Mouse (Mus musculus) kidney, embryonic 16.5 days (tissue): ENCODE data around the gene A930004D18Rik. TPM values are rescaled to one million over a fixed set of nuclear protein-coding genes. Genes with fewer than 3 reads are reported as not detected.

Source experiments
- ATAC-seq: fragments of 200-750 bp; cut with Nextera tagmentation; 2 replicates; pipeline ENCODE4 v1.8.0; 2017; ENCODE audit warnings: moderate TSS enrichment; ENCODE audit not compliant: low FRiP score, low TSS enrichment
- H3K27ac ChIP-seq: fragments of 300-500 bp; sonication (generic); 2 replicates; pipeline ENCODE4 v1.5.1; 2014; ENCODE audit warnings: low read length
- H3K27me3 ChIP-seq: fragments of 300-500 bp; sonication (generic); 2 replicates; pipeline ENCODE4 v1.6.1; 2014; ENCODE audit warnings: low read length, control low read depth, mixed read lengths; ENCODE audit not compliant: insufficient read depth
- H3K36me3 ChIP-seq: fragments of 300-500 bp; sonication (generic); 2 replicates; pipeline ENCODE4 v1.6.1; 2014; ENCODE audit warnings: low read length, control low read depth, mixed read lengths; ENCODE audit not compliant: insufficient read depth
- H3K4me1 ChIP-seq: fragments of 300-500 bp; sonication (generic); 2 replicates; pipeline ENCODE4 v1.6.1; 2014; ENCODE audit warnings: low read length, control low read depth, mixed read lengths; ENCODE audit not compliant: insufficient read depth
- H3K4me2 ChIP-seq: fragments of 300-500 bp; sonication (generic); replicated peaks from 2 replicates; pipeline ENCODE4 v1.6.1; 2014; ENCODE audit warnings: low read depth, low read length
- H3K4me3 ChIP-seq: fragments of 300-500 bp; sonication (generic); 2 replicates; pipeline ENCODE4 v1.5.1; 2014; ENCODE audit warnings: mild to moderate bottlenecking, low read length
- H3K9ac ChIP-seq: fragments of 300-500 bp; sonication (generic); replicated peaks from 2 replicates; pipeline ENCODE4 v1.6.1; 2014; ENCODE audit warnings: low read length
- H3K9me3 ChIP-seq: fragments of 300-500 bp; sonication (generic); 2 replicates; pipeline ENCODE4 v1.6.1; 2016; ENCODE audit warnings: low read length, control low read depth
- WGBS: fragments of 180-500 bp; shearing (Covaris S2); extraction: QIAGEN DNeasy Blood & Tissue Kit; methylation state at CpG from one replicate; pipeline ENCODE4 v1.1.7; 2014; 5-methylcytosine and 5-hydroxymethylcytosine counted together
- polyA plus RNA-seq: library from polyadenylated mRNA; unstranded; fragments of >200 nt; fragmentation: Nextera tagmentation; extraction: Ambion mirVana; gene quantifications from 2 replicates; pipeline ENCODE4 v1.2.1, GENCODE M21; 2015

The A930004D18Rik gene
- polyA plus RNA-seq, 1 experiment from 2014 or later, result 14.1 TPM

DNA sequence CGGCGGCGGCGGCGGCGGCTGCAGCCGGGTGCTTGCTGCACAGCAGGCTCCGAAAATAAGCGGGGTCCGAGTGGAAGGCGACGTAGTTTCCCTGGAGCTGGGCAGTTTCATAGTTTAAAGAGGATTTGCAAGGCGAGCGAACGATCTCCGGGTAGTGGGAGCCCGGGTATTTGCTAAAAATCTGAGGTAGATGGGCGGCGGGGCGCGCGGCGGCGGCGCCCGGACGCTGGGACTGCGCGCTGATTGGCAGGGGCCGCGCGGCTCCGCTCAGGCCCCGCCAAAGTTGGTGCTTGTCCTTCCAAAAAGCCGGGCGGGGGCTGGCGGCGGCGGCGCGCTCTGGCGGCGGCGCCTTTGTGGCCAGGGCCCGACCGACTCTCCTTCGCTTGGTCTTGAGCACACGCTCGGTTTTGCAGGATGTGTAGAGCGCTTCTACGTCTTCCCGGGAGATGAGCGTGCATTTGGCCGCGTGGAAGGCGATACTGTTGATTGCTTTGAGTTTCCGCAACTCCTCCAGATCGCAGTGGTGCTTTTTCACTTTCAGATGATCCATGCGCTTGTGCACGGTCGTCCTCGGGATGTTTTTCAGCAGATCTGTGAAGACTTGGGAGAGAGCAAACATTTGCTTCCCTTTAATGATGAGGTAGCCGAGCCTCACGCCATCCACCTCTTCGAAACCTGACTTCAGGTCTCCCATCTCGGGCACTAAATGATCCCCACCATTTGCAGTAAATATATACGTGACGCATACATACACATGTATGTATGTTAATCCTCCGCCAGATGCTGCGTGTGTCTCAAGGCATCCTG lies 10.3 kb upstream of the A930004D18Rik start:
- peak overlapping the region; percentile 100 for H3K27ac ChIP-seq
- H3K4me3 ChIP-seq, result peak overlapping the region; percentile 94
- peaks cover 47% of the 10 kb centered on the region for H3K4me1 ChIP-seq
- H3K9me3 ChIP-seq, result no peaks in the 10 kb centered on the region
- peak overlapping the region; percentile 99 for H3K9ac ChIP-seq
- no peaks in the 10 kb centered on the region for H3K36me3 ChIP-seq
- peak overlapping the region; percentile 73 for H3K4me2 ChIP-seq
- no peaks in the 10 kb centered on the region for H3K27me3 ChIP-seq
- peak; percentile 88 for ATAC-seq
- WGBS, result under 1% methylated on average over 69 of the region's 70 CpGs

DNA sequence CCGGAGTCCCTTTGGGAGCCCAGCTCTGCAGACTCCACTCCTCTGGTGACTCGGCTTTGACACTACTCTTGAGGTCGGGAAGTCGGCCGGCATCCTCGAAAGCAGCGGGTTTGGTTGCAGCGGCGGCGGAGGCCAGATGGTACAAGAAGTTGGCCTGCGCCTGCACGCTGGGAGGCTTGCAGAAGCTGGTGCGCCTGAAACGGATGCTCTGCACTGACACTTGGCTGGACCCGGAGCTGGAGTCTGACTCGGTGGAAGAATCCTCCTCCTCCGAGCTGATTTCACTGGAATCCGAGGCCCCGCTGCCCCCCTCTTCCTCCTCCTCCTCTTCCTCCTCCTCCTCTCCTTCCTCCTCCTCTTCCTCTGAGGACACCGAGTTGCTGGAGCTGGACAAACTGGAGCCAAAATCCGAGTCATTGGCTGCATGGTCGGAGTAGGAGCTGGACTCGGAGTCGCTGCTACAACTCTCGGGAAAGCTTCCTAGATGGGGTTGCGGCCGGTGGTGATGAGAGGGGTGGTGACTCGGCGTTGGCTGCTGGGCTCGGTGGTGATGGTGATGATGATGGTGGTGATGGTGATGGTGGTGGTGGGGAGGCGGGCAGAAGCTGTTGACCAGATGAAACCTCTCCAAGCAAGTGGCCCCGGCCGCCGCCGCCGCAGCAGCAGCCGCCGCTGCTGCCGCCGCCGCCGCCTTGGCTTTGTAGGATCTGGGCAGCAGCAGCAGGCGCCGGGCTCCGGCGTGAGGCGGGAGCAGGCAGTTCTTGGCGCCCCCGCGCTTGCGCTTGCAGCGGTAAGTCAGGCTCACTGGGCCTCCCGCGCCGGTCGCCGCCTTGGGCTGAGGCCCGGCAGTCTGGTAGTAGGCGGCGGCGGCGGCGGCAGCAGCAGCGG lies 9.5 kb upstream of the A930004D18Rik start:
- peak overlapping the region; percentile 100 for H3K27ac ChIP-seq
- H3K9me3 ChIP-seq, result no peaks in the 10 kb centered on the region
- H3K27me3 ChIP-seq, result no peaks in the 10 kb centered on the region
- peak overlapping the region; percentile 99 for H3K9ac ChIP-seq
- peaks cover 55% of the 10 kb centered on the region for H3K4me1 ChIP-seq
- H3K36me3 ChIP-seq, result no peaks in the 10 kb centered on the region
- peak overlapping the region; percentile 73 for H3K4me2 ChIP-seq
- under 1% methylated on average over 58 of the region's 64 CpGs for whole genome bisulfite sequencing
- peak; percentile 52 for ATAC-seq
- peak overlapping the region; percentile 94 for H3K4me3 ChIP-seq

DNA sequence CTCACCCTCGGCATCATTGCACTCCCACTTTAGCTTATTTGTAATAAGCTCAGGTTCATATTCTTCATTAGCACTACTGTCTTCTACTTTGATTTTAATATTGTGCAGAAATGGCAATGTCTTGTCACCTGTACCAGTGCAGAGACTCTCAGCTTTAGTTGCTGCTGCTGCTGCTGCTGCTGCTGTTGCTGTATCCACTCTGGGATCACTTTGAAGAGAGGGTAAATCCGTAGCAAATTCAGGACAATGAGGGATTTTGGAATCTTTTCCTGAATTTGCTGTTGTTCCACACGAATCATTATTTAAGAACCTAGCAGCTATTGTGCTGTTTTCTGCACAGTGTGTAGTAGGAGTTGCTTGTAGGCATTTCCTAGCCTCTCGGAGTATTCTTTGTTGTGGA lies 8.6 kb upstream of the A930004D18Rik start:
- Histone ChIP-seq H3K4me3 (peak overlapping the region; percentile 94), H3K4me2 (peak overlapping the region; percentile 73), H3K9ac (peak overlapping the region; percentile 99), H3K27me3 (no peaks in the 10 kb centered on the region), H3K27ac (peak overlapping the region; percentile 100), H3K36me3 (no peaks in the 10 kb centered on the region), H3K4me1 (peaks cover 60% of the 10 kb centered on the region), H3K9me3 (no peaks in the 10 kb centered on the region)
- 2% methylated on average over 4 of the region's 4 CpGs for WGBS
- ATAC-seq, result no peak

DNA sequence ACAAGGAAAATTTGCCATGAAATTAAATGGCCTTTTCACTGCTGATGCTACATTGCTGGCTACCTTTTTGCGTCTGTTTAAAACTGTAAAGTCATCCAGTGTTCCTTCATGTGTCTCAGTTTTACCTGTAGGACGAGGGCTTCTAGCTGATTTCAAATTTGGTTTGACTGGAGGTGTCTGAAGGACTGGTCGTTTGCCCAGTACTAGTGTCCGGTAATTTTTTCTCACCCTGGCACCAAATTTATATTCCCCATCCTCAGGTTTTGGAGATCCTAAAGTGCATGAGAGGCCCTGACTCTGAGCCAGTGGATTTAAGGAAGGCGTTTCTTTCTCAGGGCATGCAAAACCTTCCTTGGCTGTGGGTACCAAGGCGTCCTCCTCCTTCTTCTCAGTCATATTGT lies 8.2 kb upstream of the A930004D18Rik start:
- no peak for ATAC-seq
- H3K4me3 ChIP-seq, result peak overlapping the region; percentile 94
- no peaks in the 10 kb centered on the region for H3K36me3 ChIP-seq
- H3K9ac ChIP-seq, result peak overlapping the region; percentile 99
- peaks cover 60% of the 10 kb centered on the region for H3K4me1 ChIP-seq
- H3K27ac ChIP-seq, result peak overlapping the region; percentile 100
- H3K4me2 ChIP-seq, result peak overlapping the region; percentile 73
- H3K27me3 ChIP-seq, result no peaks in the 10 kb centered on the region
- H3K9me3 ChIP-seq, result no peaks in the 10 kb centered on the region
- 13% methylated on average over 6 of the region's 6 CpGs for WGBS

DNA sequence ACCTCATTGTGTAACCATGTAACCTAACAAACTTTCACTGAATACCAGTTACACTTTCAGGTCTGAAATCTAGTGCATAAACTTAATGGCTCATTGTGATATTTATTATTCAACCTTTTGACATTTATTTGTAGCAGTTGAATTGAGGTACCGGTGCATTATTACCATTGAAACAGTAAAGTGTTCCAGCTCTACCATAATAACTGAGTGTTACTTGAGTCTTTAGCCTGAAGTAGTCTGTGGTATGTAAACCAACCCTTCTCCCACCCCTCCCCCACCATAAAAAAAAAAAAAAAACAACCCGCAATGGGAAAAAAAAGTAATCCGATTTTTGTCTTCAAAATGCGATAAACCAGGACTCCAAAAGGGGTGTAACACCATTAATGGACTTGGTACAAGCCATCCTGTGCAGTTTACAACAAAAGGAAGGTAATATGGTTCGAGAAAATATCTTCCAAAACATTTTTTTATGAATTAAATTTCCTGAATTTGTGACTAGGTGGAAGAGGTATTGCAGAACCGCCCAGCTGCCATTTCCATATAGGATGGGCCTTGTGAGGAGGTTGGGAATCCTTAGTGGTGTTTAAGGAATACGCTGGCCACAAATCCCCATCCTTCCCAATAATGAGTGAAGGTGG lies 7.7 kb upstream of the A930004D18Rik start:
- Histone ChIP-seq H3K4me2 (peak overlapping the region; percentile 73), H3K27ac (peak overlapping the region; percentile 100; the same call in 1 of the 2 replicates), H3K4me1 (peaks cover 60% of the 10 kb centered on the region), H3K27me3 (no peaks in the 10 kb centered on the region), H3K4me3 (peak overlapping the region; percentile 94), H3K9me3 (no peaks in the 10 kb centered on the region), H3K9ac (peak overlapping the region; percentile 99), H3K36me3 (no peaks in the 10 kb centered on the region)
- 9% methylated on average over 7 of the region's 7 CpGs for WGBS
- no peak for ATAC-seq

DNA sequence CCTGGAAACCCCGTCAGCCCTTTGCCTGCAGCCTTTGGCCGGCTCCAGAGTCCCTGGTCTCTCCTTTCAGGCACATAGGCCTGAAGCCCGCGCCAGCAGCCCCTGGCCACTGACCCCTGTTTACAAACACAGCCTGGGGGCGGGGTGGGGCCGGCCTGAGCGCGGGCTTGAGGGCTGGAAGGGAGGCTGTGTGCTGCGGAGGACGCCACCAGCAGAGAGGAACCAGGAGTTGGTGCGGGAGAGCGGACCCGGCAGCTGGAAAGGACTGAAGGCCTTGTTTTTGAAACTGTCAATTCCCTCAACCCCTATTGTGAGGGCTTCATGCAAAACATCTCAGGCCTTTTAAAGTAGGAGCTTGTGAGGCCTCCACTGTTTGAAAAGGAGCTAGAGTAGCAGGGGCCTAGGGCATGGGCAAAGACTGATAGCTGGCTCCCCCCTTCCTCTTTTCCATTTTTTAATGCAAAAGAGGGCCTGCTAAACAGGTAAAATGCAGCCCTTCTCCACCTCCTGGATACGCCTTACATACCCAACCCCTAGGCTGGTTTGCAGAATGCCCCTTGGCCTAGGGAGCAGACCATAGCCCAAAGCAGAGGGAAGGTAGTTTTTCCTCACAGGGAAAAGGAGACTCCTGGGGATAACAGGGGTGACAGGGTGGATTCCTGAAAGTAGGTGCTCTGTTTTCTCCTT lies 3.8 kb upstream of the A930004D18Rik start:
- Histone ChIP-seq H3K9ac (peak overlapping the region; percentile 76), H3K4me2 (peak overlapping the region; percentile 53), H3K4me3 (peak overlapping the region; percentile 13), H3K4me1 (peaks cover 71% of the 10 kb centered on the region), H3K36me3 (no peaks in the 10 kb centered on the region), H3K27me3 (no peaks in the 10 kb centered on the region), H3K9me3 (no peaks in the 10 kb centered on the region), H3K27ac (peak overlapping the region; percentile 89)
- ATAC-seq, result peak; percentile 66
- 20% methylated on average over 14 of the region's 14 CpGs for WGBS

DNA sequence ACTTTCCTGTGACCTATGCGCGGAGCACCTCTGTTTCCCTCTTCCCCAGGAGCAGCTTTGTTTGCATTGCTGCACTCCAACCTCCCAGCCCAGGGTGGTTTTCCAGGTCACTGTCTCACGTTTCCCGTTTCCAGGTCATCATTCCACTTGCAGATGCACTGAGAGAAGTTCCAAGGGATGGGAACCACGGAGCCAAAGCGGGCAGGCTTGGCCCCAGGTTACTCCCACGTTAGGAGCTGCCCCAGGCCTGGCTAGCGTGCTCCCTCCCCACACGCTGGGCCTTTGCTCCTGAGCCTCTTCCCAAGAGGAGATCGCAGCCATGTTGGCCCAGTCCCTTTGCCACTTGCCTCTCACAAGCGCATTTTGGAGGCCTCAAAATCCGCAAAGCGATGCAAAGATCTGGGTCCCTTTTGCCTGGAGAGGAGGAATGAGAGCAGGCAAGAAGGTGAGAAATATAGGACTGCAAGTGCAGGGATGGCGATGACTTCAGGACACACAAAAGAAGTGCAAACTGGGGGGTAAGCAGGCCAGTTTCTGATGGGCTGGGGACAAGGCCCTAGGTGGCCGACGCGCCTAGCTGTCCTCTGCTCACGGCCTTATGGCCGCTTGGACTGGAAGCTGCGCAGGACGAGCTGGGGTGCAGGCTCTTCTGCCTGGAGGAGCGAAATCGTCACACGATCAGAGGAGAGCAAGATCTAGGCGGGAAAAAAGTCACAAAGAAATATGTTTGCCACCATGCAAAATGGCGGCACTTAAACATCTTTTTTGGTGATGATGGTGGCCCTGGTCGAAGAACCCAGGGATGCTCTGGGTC lies 3.0 kb upstream of the A930004D18Rik start:
- Histone ChIP-seq H3K27me3 (no peaks in the 10 kb centered on the region), H3K4me3 (peak overlapping the region; percentile 16), H3K9me3 (no peaks in the 10 kb centered on the region), H3K27ac (peak overlapping the region; percentile 89), H3K4me2 (peak overlapping the region; percentile 53), H3K36me3 (no peaks in the 10 kb centered on the region), H3K4me1 (peaks cover 63% of the 10 kb centered on the region), H3K9ac (peak overlapping the region; percentile 76)
- peak; percentile 82 for ATAC-seq
- WGBS, result 36% methylated on average over 27 of the region's 27 CpGs

DNA sequence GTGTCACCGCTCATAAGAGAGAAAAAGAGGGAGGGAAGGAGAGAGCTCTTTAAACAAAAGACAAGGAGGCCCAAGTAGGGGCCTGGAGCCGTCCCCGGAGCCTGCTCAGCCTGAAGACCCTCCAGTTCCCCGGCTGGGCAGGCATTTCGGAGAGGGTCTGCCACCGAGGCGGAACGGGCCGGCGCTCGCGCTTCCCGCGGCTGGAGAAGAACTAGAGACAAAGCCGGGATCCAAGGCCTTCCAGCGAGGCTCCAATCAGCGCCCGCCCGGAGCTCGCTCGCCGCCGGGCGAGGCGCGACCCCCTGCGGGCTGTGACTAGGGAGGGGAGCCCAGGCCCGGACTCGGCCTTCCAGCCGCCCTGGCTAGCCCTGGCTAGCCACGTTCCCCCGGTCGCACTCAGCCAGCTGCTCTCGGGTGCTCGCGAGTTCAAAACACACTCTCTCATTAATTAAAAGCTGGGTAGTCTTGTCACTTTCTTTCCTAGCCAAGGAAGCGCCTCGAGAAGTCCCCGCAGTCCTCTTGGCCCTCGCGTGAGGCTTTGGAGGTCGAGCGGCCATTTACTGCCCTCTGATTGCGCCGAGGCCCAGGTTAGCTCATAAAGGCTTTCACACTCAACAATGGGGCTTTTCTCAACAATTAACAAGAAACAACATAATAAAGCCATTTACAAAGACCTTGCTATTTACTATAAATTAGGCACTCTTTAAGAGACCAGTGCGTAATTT lies 2.2 kb upstream of the A930004D18Rik start:
- WGBS, result 10% methylated on average over 46 of the region's 46 CpGs
- Histone ChIP-seq H3K9ac (peak overlapping the region; percentile 76), H3K4me2 (peak overlapping the region; percentile 53), H3K36me3 (no peaks in the 10 kb centered on the region), H3K27me3 (no peaks in the 10 kb centered on the region), H3K4me1 (peaks cover 60% of the 10 kb centered on the region), H3K4me3 (peak overlapping the region; percentile 24), H3K9me3 (no peaks in the 10 kb centered on the region), H3K27ac (peak overlapping the region; percentile 89)
- ATAC-seq, result peak; percentile 64
